Mouse (Mus musculus): ENCODE measurements around the gene Plpp4.

Gene Plpp4

GRCm38 (mm10) chr7:129256621-129257373, at the start of gene Plpp4:
Gene Plpp4, plus strand, starts transcription at chr7:129257031.
- peak; percentile 31 for DNase-seq (ENCODE audit: low spot score)

GRCm38 (mm10) chr7:129215926-129216543, 40.8 kb upstream of the Plpp4 start:
- DNase-seq (ENCODE audit: low spot score), result no peak

- no peak for DNase-seq (ENCODE audit: low spot score)
Observed at GRCm38 (mm10) chr7:129216547-129217195, 40.2 kb upstream of the Plpp4 start.

GRCm38 (mm10) chr7:129220948-129221347, 35.9 kb upstream of the Plpp4 start:
- no peak for DNase-seq (ENCODE audit: low spot score)

- no peak for DNase-seq (ENCODE audit: low spot score)
Observed at GRCm38 (mm10) chr7:129221649-129222048, 35.2 kb upstream of the Plpp4 start.

GRCm38 (mm10) chr7:129235410-129235809, 21.4 kb upstream of the Plpp4 start:
- DNase-seq (ENCODE audit: low spot score), result peak; percentile 23

- DNase-seq (ENCODE audit: low spot score), result no peak
Observed at GRCm38 (mm10) chr7:129235995-129236394, 20.8 kb upstream of the Plpp4 start.

- DNase-seq (ENCODE audit: low spot score), result no peak
Observed at GRCm38 (mm10) chr7:129250981-129251380, 5.8 kb upstream of the Plpp4 start.

GRCm38 (mm10) chr7:129253406-129253805, 3.4 kb upstream of the Plpp4 start:
- DNase-seq (ENCODE audit: low spot score), result no peak

GRCm38 (mm10) chr7:129254126-129254525, 2.7 kb upstream of the Plpp4 start:
- DNase-seq (ENCODE audit: low spot score), result no peak

- DNase-seq (ENCODE audit: low spot score), result no peak
Observed at GRCm38 (mm10) chr7:129255406-129255805, 1.4 kb upstream of the Plpp4 start.

GRCm38 (mm10) chr7:129257374-129258018, 665 bp downstream of the Plpp4 start:
- no peak for DNase-seq (ENCODE audit: low spot score)

- no peak for DNase-seq (ENCODE audit: low spot score)
Observed at GRCm38 (mm10) chr7:129258331-129258730, 1.5 kb downstream of the Plpp4 start.

- DNase-seq (ENCODE audit: low spot score), result no peak
Observed at GRCm38 (mm10) chr7:129259195-129259594, 2.4 kb downstream of the Plpp4 start.

- DNase-seq (ENCODE audit: low spot score), result no peak
Observed at GRCm38 (mm10) chr7:129273867-129274266, 17.0 kb downstream of the Plpp4 start.

GRCm38 (mm10) chr7:129274726-129275125, 17.9 kb downstream of the Plpp4 start:
- no peak for DNase-seq (ENCODE audit: low spot score)

GRCm38 (mm10) chr7:129277751-129278150, 20.9 kb downstream of the Plpp4 start:
- DNase-seq (ENCODE audit: low spot score), result no peak

- no peak for DNase-seq (ENCODE audit: low spot score)
Observed at GRCm38 (mm10) chr7:129278801-129279200, 22.0 kb downstream of the Plpp4 start.

GRCm38 (mm10) chr7:129279261-129279660, 22.4 kb downstream of the Plpp4 start:
- no peak for DNase-seq (ENCODE audit: low spot score)

GRCm38 (mm10) chr7:129281966-129282365, 25.1 kb downstream of the Plpp4 start:
- DNase-seq (ENCODE audit: low spot score), result no peak

- no peak for DNase-seq (ENCODE audit: low spot score)
Observed at GRCm38 (mm10) chr7:129285186-129285868, 28.5 kb downstream of the Plpp4 start.

- no peak for DNase-seq (ENCODE audit: low spot score)
Observed at GRCm38 (mm10) chr7:129293211-129293610, 36.4 kb downstream of the Plpp4 start.
